Mouse (Mus musculus): ENCODE data around the gene Fancm. TPM values are rescaled to one million over a fixed set of nuclear protein-coding genes. Genes with fewer than 3 reads are reported as not detected.
"Not testable (repeated sequence)": the region's sequence is repeated elsewhere in the genome, so short reads cannot be mapped to it uniquely, and the experiment has no call there.

Gene Fancm
- polyA plus RNA-seq, 1 experiment from 2014 or later: 8.0 TPM

GRCm38 (mm10) chr12:65112811-65113210, 37.4 kb downstream of the Fancm start:
- Histone ChIP-seq H3K4me3 (replicated peaks; ENCODE audit: low read length) (no peak overlapping the region), H3K27ac (ENCODE audit: low read length) (no peak overlapping the region), H3K4me2 (ENCODE audit: low read length) (no peak overlapping the region), H3K9ac (replicated peaks; ENCODE audit: low read depth, low read length) (no peak overlapping the region), H3K27me3 (replicated peaks; ENCODE audit: control insufficient read depth, insufficient read depth, low read length) (no peaks in the 10 kb centered on the region), H3K36me3 (ENCODE audit: control insufficient read depth, insufficient read depth) (0 out of 2 replicates have a peak, but pooled peaks cover 2% of the 10 kb centered on the region), H3K4me1 (replicated peaks; ENCODE audit: control insufficient read depth, insufficient read depth, low read length) (no peaks in the 10 kb centered on the region), H3K9me3 (ENCODE audit: control insufficient read depth, low read length) (no peaks in the 10 kb centered on the region)
- ATAC-seq: no peak
- WGBS: 100% methylated on average over 1 of the region's 1 CpGs

- H3K27ac ChIP-seq (ENCODE audit: low read length): no peak overlapping the region
- WGBS: 90% methylated on average over 4 of the region's 4 CpGs
- no peak overlapping the region for H3K9ac ChIP-seq (replicated peaks; ENCODE audit: low read depth, low read length)
- no peaks in the 10 kb centered on the region for H3K9me3 ChIP-seq (ENCODE audit: control insufficient read depth, low read length)
- no peaks in the 10 kb centered on the region for H3K4me1 ChIP-seq (replicated peaks; ENCODE audit: control insufficient read depth, insufficient read depth, low read length)
- H3K36me3 ChIP-seq (ENCODE audit: control insufficient read depth, insufficient read depth): peaks cover 6% of the 10 kb centered on the region; the same call in 1 of the 2 replicates
- no peak for ATAC-seq
- no peaks in the 10 kb centered on the region for H3K27me3 ChIP-seq (replicated peaks; ENCODE audit: control insufficient read depth, insufficient read depth, low read length)
- no peak overlapping the region for H3K4me3 ChIP-seq (replicated peaks; ENCODE audit: low read length)
- H3K4me2 ChIP-seq (ENCODE audit: low read length): no peak overlapping the region
Observed at GRCm38 (mm10) chr12:65113925-65114324, 38.5 kb downstream of the Fancm start.

DNA sequence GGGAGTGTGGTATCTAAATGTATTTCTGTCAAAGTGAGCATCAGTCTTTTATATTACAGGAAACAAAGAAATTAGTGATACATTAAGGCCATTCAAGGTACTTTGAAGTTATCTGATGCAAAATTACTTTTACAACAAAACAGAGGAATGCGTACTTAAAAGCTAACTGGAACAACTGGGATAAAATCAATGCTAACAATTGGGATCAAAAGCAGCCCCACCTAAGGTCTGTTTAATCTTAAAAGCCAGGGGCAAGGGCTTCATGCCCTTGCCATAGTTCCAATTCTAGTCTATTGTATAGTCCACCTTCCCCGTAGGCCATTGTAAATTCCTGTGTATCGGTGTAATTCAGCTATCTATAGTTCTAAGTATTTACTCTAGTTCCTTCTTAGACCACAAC, 39.6 kb downstream of the Fancm start:
- peaks cover 11% of the 10 kb centered on the region for H3K36me3 ChIP-seq (ENCODE audit: control insufficient read depth, insufficient read depth)
- ATAC-seq; H3K27me3 ChIP-seq (replicated peaks; ENCODE audit: control insufficient read depth, insufficient read depth, low read length); H3K27ac ChIP-seq (ENCODE audit: low read length); H3K4me2 ChIP-seq (ENCODE audit: low read length); H3K4me3 ChIP-seq (replicated peaks; ENCODE audit: low read length); H3K4me1 ChIP-seq (replicated peaks; ENCODE audit: control insufficient read depth, insufficient read depth, low read length); H3K9me3 ChIP-seq (ENCODE audit: control insufficient read depth, low read length); H3K9ac ChIP-seq (replicated peaks; ENCODE audit: low read depth, low read length): not testable (repeated sequence)
- 94% methylated on average over 3 of the region's 3 CpGs for WGBS

DNA sequence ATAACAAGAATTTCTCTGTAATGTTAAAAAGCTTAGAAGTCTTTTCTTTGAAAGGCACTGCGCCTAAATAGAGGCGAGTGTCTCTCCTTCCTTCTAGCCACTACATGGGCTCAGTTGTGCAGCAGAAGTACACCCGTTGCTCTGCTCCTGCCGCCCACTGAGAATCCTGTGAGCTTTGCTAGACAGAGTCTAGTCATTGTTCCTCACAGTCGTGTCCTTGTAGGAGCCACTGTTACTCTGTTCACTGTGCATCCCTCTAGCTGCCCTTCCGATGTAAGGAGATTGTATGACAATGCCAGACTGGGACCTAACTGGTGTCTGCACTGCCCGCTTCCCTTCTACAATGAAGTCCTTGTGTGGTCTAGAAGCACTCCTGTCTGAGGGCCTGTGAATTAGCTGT, 43.6 kb downstream of the Fancm start:
- H3K4me2 ChIP-seq (ENCODE audit: low read length): no peak overlapping the region
- H3K9me3 ChIP-seq (ENCODE audit: control insufficient read depth, low read length): no peaks in the 10 kb centered on the region
- peaks cover 16% of the 10 kb centered on the region for H3K36me3 ChIP-seq (ENCODE audit: control insufficient read depth, insufficient read depth)
- H3K4me3 ChIP-seq (replicated peaks; ENCODE audit: low read length): no peak overlapping the region
- no peaks in the 10 kb centered on the region for H3K4me1 ChIP-seq (replicated peaks; ENCODE audit: control insufficient read depth, insufficient read depth, low read length)
- WGBS: 88% methylated on average over 7 of the region's 7 CpGs
- H3K27ac ChIP-seq (ENCODE audit: low read length): no peak overlapping the region
- no peaks in the 10 kb centered on the region for H3K27me3 ChIP-seq (replicated peaks; ENCODE audit: control insufficient read depth, insufficient read depth, low read length)
- no peak for ATAC-seq
- H3K9ac ChIP-seq (replicated peaks; ENCODE audit: low read depth, low read length): no peak overlapping the region

DNA sequence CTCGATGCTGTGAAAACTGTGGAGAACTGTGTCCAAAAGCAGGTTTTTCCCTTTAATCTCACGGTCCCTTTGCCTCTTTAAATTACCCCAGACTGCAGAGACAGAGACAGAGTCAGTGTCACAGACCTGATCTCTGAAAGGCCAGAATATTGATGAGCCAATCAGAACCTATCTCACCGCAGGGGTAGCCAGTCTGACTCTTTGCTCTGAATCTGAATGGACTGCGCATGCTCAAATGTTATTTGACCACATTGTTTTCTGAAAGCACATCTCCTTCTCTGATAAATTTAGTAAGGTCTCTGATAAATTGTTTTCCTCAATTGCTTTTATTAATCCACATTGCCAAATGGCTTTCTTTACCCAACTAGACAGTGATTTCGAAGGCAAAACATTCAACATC, 44.0 kb downstream of the Fancm start:
- Histone ChIP-seq H3K27ac (ENCODE audit: low read length) (no peak overlapping the region), H3K9ac (replicated peaks; ENCODE audit: low read depth, low read length) (no peak overlapping the region), H3K36me3 (ENCODE audit: control insufficient read depth, insufficient read depth) (peaks cover 18% of the 10 kb centered on the region), H3K9me3 (ENCODE audit: control insufficient read depth, low read length) (no peaks in the 10 kb centered on the region), H3K27me3 (replicated peaks; ENCODE audit: control insufficient read depth, insufficient read depth, low read length) (no peaks in the 10 kb centered on the region), H3K4me3 (replicated peaks; ENCODE audit: low read length) (no peak overlapping the region), H3K4me2 (ENCODE audit: low read length) (no peak overlapping the region), H3K4me1 (replicated peaks; ENCODE audit: control insufficient read depth, insufficient read depth, low read length) (no peaks in the 10 kb centered on the region)
- 92% methylated on average over 5 of the region's 5 CpGs for WGBS
- ATAC-seq: no peak

- not testable (repeated sequence) for H3K36me3 ChIP-seq (ENCODE audit: control insufficient read depth, insufficient read depth); H3K9ac ChIP-seq (replicated peaks; ENCODE audit: low read depth, low read length); ATAC-seq; H3K27ac ChIP-seq (ENCODE audit: low read length); H3K4me3 ChIP-seq (replicated peaks; ENCODE audit: low read length); H3K9me3 ChIP-seq (ENCODE audit: control insufficient read depth, low read length); H3K27me3 ChIP-seq (replicated peaks; ENCODE audit: control insufficient read depth, insufficient read depth, low read length); H3K4me1 ChIP-seq (replicated peaks; ENCODE audit: control insufficient read depth, insufficient read depth, low read length); H3K4me2 ChIP-seq (ENCODE audit: low read length)
- WGBS: 94% methylated on average over 4 of the region's 4 CpGs
Observed at GRCm38 (mm10) chr12:65136121-65136520, 60.7 kb downstream of the Fancm start.

DNA sequence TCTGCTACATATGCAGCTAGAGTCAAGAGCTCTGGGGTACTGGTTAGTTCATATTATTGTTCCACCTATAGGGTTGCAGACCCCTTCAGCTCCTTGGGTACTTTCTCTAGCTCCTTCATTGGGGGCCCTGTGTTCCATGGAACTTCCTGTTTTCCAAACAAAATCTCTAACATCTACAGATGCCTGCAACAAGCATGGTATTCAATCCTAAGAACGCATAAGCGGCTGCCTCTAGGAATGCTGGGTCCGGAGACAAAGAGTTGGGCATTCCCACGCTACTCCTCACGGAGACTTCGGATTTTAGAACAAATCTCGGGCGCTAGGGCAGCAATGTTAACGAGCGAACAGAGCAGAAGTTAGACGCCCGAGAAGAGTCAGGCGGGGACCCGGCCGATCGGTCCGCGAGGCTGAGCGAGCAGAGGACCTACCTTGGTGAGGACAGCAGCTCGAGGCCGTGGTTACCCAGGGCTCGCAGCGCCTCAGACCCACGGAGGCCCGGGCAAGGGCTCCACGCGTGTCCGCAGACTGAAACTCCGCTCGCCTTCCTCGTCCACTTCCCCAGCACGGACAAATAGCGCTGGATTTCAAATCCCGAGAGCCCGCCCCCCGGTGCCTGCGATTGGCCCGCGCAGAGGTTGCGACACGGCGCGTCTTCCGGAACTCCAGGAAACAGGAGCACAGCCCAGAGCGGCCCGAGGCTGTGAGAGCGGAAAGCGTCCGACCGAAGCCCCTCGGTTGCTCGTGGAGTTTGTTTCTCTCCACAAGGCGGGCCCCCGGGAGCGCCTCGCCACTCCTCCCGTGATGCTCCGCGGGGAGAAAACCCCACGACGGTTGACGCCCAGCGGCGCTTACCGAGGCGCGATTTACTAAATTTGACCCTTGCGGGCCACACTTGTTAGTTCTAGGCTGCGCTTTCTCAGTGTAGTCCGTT, 96.9 kb downstream of the Fancm start, which contains the start of gene Mis18bp1:
Gene Mis18bp1 (minus strand): TSS at position 584 of the 931 bp plus-strand sequence.
- H3K4me2 ChIP-seq (ENCODE audit: low read length): peak within 1 kb of the TSS; percentile 81
- H3K4me3 ChIP-seq (replicated peaks; ENCODE audit: low read length): peak within 1 kb of the TSS; percentile 85
- H3K9ac ChIP-seq (replicated peaks; ENCODE audit: low read depth, low read length): peak within 1 kb of the TSS; percentile 71
- peak; percentile 100 for ATAC-seq
- H3K4me1 ChIP-seq (replicated peaks; ENCODE audit: control insufficient read depth, insufficient read depth, low read length): peaks cover 9% of the 10 kb centered on the region
- H3K27me3 ChIP-seq (replicated peaks; ENCODE audit: control insufficient read depth, insufficient read depth, low read length): no peaks in the 10 kb centered on the region
- H3K36me3 ChIP-seq (ENCODE audit: control insufficient read depth, insufficient read depth): no peaks in the 10 kb centered on the region
- no peaks in the 10 kb centered on the region; the same call in 1 of the 2 replicates for H3K9me3 ChIP-seq (ENCODE audit: control insufficient read depth, low read length)
- under 1% methylated on average over 70 of the region's 70 CpGs for WGBS
- peak within 1 kb of the TSS; percentile 98 for H3K27ac ChIP-seq (ENCODE audit: low read length)

- H3K27me3 ChIP-seq (replicated peaks; ENCODE audit: control insufficient read depth, insufficient read depth, low read length); H3K36me3 ChIP-seq (ENCODE audit: control insufficient read depth, insufficient read depth); H3K4me1 ChIP-seq (replicated peaks; ENCODE audit: control insufficient read depth, insufficient read depth, low read length); H3K9me3 ChIP-seq (ENCODE audit: control insufficient read depth, low read length): not testable (repeated sequence)
- ATAC-seq: peak; percentile 41
- Histone ChIP-seq H3K4me2 (ENCODE audit: low read length) (peak overlapping the region; percentile 48), H3K4me3 (replicated peaks; ENCODE audit: low read length) (peak overlapping the region; percentile 85), H3K9ac (replicated peaks; ENCODE audit: low read depth, low read length) (peak overlapping the region; percentile 71; the same call in 1 of the 2 replicates), H3K27ac (ENCODE audit: low read length) (peak overlapping the region; percentile 98)
- WGBS: 30% methylated on average over 8 of the region's 8 CpGs
Observed at GRCm38 (mm10) chr12:65172959-65173358, 97.6 kb downstream of the Fancm start.

DNA sequence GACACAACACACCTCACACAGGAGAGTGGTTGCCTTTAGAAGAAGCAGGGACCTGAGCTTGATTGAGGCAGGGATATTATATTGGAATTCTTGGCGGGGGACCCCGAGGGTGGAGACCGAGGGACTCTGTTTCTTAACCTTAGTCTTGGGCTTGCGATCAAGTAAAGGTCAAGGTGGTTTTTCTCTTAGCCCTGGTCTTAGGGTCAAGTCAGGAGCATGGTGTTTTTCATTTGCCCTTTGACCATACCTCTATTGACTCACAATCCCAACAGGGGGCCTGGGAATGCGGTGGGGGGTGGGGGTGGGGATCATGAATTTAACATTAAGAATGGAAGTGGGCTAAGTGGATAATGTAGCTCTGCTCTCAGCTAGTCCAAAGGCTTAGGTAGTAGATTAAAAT, 98.3 kb downstream of the Fancm start:
- H3K27me3 ChIP-seq (replicated peaks; ENCODE audit: control insufficient read depth, insufficient read depth, low read length): no peaks in the 10 kb centered on the region
- no peak for ATAC-seq
- H3K27ac ChIP-seq (ENCODE audit: low read length): no peak overlapping the region
- no peak overlapping the region for H3K4me3 ChIP-seq (replicated peaks; ENCODE audit: low read length)
- H3K9me3 ChIP-seq (ENCODE audit: control insufficient read depth, low read length): no peaks in the 10 kb centered on the region
- no peak overlapping the region for H3K9ac ChIP-seq (replicated peaks; ENCODE audit: low read depth, low read length)
- WGBS: 92% methylated on average over 5 of the region's 5 CpGs
- H3K36me3 ChIP-seq (ENCODE audit: control insufficient read depth, insufficient read depth): no peaks in the 10 kb centered on the region
- no peak overlapping the region for H3K4me2 ChIP-seq (ENCODE audit: low read length)
- peaks cover 9% of the 10 kb centered on the region for H3K4me1 ChIP-seq (replicated peaks; ENCODE audit: control insufficient read depth, insufficient read depth, low read length)

Data from forebrain, embryonic 16.5 days (tissue).